Mouse (Mus musculus): ENCODE measurements around the gene Acvr1b.

DNA sequence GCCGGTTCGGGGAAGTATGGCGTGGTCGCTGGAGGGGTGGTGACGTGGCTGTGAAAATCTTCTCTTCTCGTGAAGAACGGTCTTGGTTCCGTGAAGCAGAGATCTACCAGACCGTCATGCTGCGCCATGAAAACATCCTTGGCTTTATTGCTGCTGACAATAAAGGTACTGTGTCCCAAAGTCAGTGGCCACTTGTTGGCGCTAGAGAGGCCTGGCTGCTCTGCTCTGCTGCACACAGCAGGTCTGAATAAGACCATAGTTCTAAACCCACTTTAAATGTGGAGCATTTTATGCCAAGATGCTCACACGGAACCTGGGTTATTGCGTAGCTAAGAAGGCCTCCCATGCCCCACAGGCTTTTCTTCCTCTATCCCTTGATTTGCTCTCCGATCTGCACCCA is 25.0 kb downstream of the Acvr1b start:
- TF ChIP-seq CTCF (IDR thresholded peaks at IDR 0.05; ENCODE audit: borderline replicate concordance, extremely low read depth, insufficient read depth, insufficient read length), result peak; percentile 46; the same call in 1 of the 2 replicates
- no peak for TF ChIP-seq POLR2A (IDR thresholded peaks at IDR 0.05; ENCODE audit: borderline replicate concordance, extremely low read depth, insufficient read depth, insufficient read length, poor library complexity, severe bottlenecking)
